Mouse (Mus musculus) stomach, embryonic 16.5 days (tissue): ENCODE measurements around the gene Uqcrc2. TPM values are rescaled to one million over a fixed set of nuclear protein-coding genes. Genes with fewer than 3 reads are reported as not detected.

Source experiments
- ATAC-seq: fragments of 200-750 bp; cut with Nextera tagmentation; 2 replicates; pipeline ENCODE4 v1.8.0; 2017; ENCODE audit warnings: moderate number of reproducible peaks, moderate TSS enrichment; ENCODE audit not compliant: insufficient read depth, low FRiP score
- H3K27ac ChIP-seq: fragments of 300-500 bp; sonication (generic); 2 replicates; pipeline ENCODE4 v1.5.1; 2014; ENCODE audit warnings: low read length
- H3K27me3 ChIP-seq: fragments of 300-500 bp; sonication (generic); 2 replicates; pipeline ENCODE4 v1.6.1; 2014; ENCODE audit warnings: low read length, control low read depth, mixed read lengths; ENCODE audit not compliant: control insufficient read depth, insufficient read depth
- H3K36me3 ChIP-seq: fragments of 300-500 bp; sonication (generic); 2 replicates; pipeline ENCODE4 v1.6.1; 2014; ENCODE audit warnings: low read length; ENCODE audit not compliant: control insufficient read depth, insufficient read depth
- H3K4me1 ChIP-seq: fragments of 300-500 bp; sonication (generic); 2 replicates; pipeline ENCODE4 v1.6.1; 2014; ENCODE audit warnings: low read length, control low read depth, mixed read lengths; ENCODE audit not compliant: control insufficient read depth, insufficient read depth
- H3K4me2 ChIP-seq: fragments of 300-500 bp; sonication (generic); 2 replicates; pipeline ENCODE4 v1.6.1; 2014; ENCODE audit warnings: low read depth, low read length, mixed read lengths
- H3K4me3 ChIP-seq: fragments of 300-500 bp; sonication (generic); replicated peaks from 2 replicates; pipeline ENCODE4 v1.5.1; 2014; ENCODE audit warnings: mild to moderate bottlenecking, low read length
- H3K9ac ChIP-seq: fragments of 300-500 bp; sonication (generic); 2 replicates; pipeline ENCODE4 v1.6.1; 2014; ENCODE audit warnings: low read length
- H3K9me3 ChIP-seq: fragments of 300-500 bp; sonication (generic); replicated peaks from 2 replicates; pipeline ENCODE4 v1.6.1; 2016; ENCODE audit warnings: low read length, control low read depth; ENCODE audit not compliant: control insufficient read depth
- WGBS: fragments of 180-500 bp; shearing (Covaris S2); extraction: QIAGEN DNeasy Blood & Tissue Kit; methylation state at CpG from one replicate; pipeline ENCODE4 v1.1.7; 2014; 5-methylcytosine and 5-hydroxymethylcytosine counted together
- polyA plus RNA-seq: library from polyadenylated mRNA; unstranded; fragments of >200 nt; fragmentation: Nextera tagmentation; extraction: Ambion mirVana; gene quantifications from 2 replicates; pipeline ENCODE4 v1.2.1, GENCODE M21; 2015

Uqcrc2 gene
- polyA plus RNA-seq, 1 experiment from 2014 or later: 235 TPM

- Histone ChIP-seq H3K27me3 (no peaks in the 10 kb centered on the region), H3K9ac (peak overlapping the region; percentile 48; the same call in 1 of the 2 replicates), H3K4me2 (peak overlapping the region; percentile 78), H3K27ac (no peak overlapping the region), H3K4me1 (peaks cover 27% of the 10 kb centered on the region), H3K4me3 (peak overlapping the region; percentile 83), H3K36me3 (no peaks in the 10 kb centered on the region), H3K9me3 (no peaks in the 10 kb centered on the region)
- no peak for ATAC-seq
- WGBS: 40% methylated on average over 8 of the region's 8 CpGs
Measured at GRCm38 (mm10) chr7:120679023-120679422, 44.0 kb downstream of the Uqcrc2 start.

- Histone ChIP-seq H3K27me3 (no peaks in the 10 kb centered on the region), H3K27ac (no peak overlapping the region), H3K9ac (no peak overlapping the region), H3K4me3 (no peak overlapping the region), H3K4me2 (no peak overlapping the region), H3K4me1 (peaks cover 29% of the 10 kb centered on the region), H3K9me3 (no peaks in the 10 kb centered on the region), H3K36me3 (no peaks in the 10 kb centered on the region)
- 70% methylated on average over 4 of the region's 4 CpGs for WGBS
- no peak for ATAC-seq
Measured at GRCm38 (mm10) chr7:120682002-120682401, 47.0 kb downstream of the Uqcrc2 start.

GRCm38 (mm10) chr7:120684731-120685161, 49.8 kb downstream of the Uqcrc2 start:
- H3K27ac ChIP-seq: no peak overlapping the region
- peaks cover 17% of the 10 kb centered on the region for H3K4me1 ChIP-seq
- H3K36me3 ChIP-seq: no peaks in the 10 kb centered on the region
- H3K4me2 ChIP-seq: peak overlapping the region; percentile 17; the same call in 1 of the 2 replicates
- H3K9me3 ChIP-seq: no peaks in the 10 kb centered on the region
- peak; percentile 13; the same call in 1 of the 2 replicates for ATAC-seq
- no peak overlapping the region for H3K9ac ChIP-seq
- WGBS: 56% methylated on average over 2 of the region's 2 CpGs
- no peak overlapping the region for H3K4me3 ChIP-seq
- no peaks in the 10 kb centered on the region for H3K27me3 ChIP-seq

GRCm38 (mm10) chr7:120685227-120685626, 50.3 kb downstream of the Uqcrc2 start:
- Histone ChIP-seq H3K9ac (no peak overlapping the region), H3K4me1 (peaks cover 16% of the 10 kb centered on the region), H3K9me3 (no peaks in the 10 kb centered on the region), H3K4me2 (peak overlapping the region; percentile 17; the same call in 1 of the 2 replicates), H3K27ac (no peak overlapping the region), H3K27me3 (no peaks in the 10 kb centered on the region), H3K4me3 (no peak overlapping the region), H3K36me3 (no peaks in the 10 kb centered on the region)
- no peak for ATAC-seq
- 53% methylated on average over 6 of the region's 6 CpGs for WGBS

GRCm38 (mm10) chr7:120690634-120691033, 55.7 kb downstream of the Uqcrc2 start:
- Histone ChIP-seq H3K9me3 (no peaks in the 10 kb centered on the region), H3K9ac (no peak overlapping the region), H3K27me3 (no peaks in the 10 kb centered on the region), H3K27ac (no peak overlapping the region), H3K4me2 (no peak overlapping the region), H3K4me3 (no peak overlapping the region), H3K4me1 (peaks cover 9% of the 10 kb centered on the region), H3K36me3 (peaks cover 4% of the 10 kb centered on the region; the same call in 1 of the 2 replicates)
- ATAC-seq: no peak
- WGBS: 77% methylated on average over 4 of the region's 4 CpGs

GRCm38 (mm10) chr7:120693831-120694375, 58.9 kb downstream of the Uqcrc2 start:
- WGBS: 98% methylated on average over 5 of the region's 5 CpGs
- H3K9ac ChIP-seq: no peak overlapping the region
- H3K4me3 ChIP-seq: no peak overlapping the region
- H3K9me3 ChIP-seq: no peaks in the 10 kb centered on the region
- no peak for ATAC-seq
- peaks cover 4% of the 10 kb centered on the region; the same call in 1 of the 2 replicates for H3K36me3 ChIP-seq
- H3K27me3 ChIP-seq: no peaks in the 10 kb centered on the region
- H3K4me2 ChIP-seq: no peak overlapping the region
- peaks cover 3% of the 10 kb centered on the region; the same call in 1 of the 2 replicates for H3K4me1 ChIP-seq
- H3K27ac ChIP-seq: no peak overlapping the region

- H3K27me3 ChIP-seq: no peaks in the 10 kb centered on the region
- no peak for ATAC-seq
- 26% methylated on average over 6 of the region's 6 CpGs for WGBS
Measured at GRCm38 (mm10) chr7:120695196-120695595, 60.2 kb downstream of the Uqcrc2 start.

GRCm38 (mm10) chr7:120695641-120696040, 60.7 kb downstream of the Uqcrc2 start:
- peaks cover 3% of the 10 kb centered on the region; the same call in 1 of the 2 replicates for H3K4me1 ChIP-seq
- H3K4me3 ChIP-seq: no peak overlapping the region
- no peak overlapping the region for H3K4me2 ChIP-seq
- no peak for ATAC-seq
- H3K9ac ChIP-seq: no peak overlapping the region
- no peak overlapping the region for H3K27ac ChIP-seq
- no peaks in the 10 kb centered on the region for H3K9me3 ChIP-seq
- H3K27me3 ChIP-seq: no peaks in the 10 kb centered on the region
- H3K36me3 ChIP-seq: peaks cover 4% of the 10 kb centered on the region; the same call in 1 of the 2 replicates
- WGBS: 70% methylated on average over 1 of the region's 1 CpGs

More at GRCm38 (mm10) chr7:120695196-120695595, 60.2 kb downstream of the Uqcrc2 start:
- Histone ChIP-seq H3K4me1 (peaks cover 3% of the 10 kb centered on the region; the same call in 1 of the 2 replicates), H3K27ac (no peak overlapping the region), H3K36me3 (peaks cover 4% of the 10 kb centered on the region; the same call in 1 of the 2 replicates), H3K4me2 (no peak overlapping the region), H3K9me3 (no peaks in the 10 kb centered on the region), H3K4me3 (no peak overlapping the region), H3K9ac (no peak overlapping the region)

GRCm38 (mm10) chr7:120696331-120696730, 61.4 kb downstream of the Uqcrc2 start:
- H3K4me2 ChIP-seq: no peak overlapping the region
- H3K27me3 ChIP-seq: no peaks in the 10 kb centered on the region
- no peak for ATAC-seq
- H3K4me3 ChIP-seq: no peak overlapping the region
- H3K9me3 ChIP-seq: no peaks in the 10 kb centered on the region
- peaks cover 3% of the 10 kb centered on the region; the same call in 1 of the 2 replicates for H3K4me1 ChIP-seq
- H3K36me3 ChIP-seq: 0 out of 2 replicates have a peak, but pooled peaks cover 4% of the 10 kb centered on the region
- H3K27ac ChIP-seq: no peak overlapping the region
- no peak overlapping the region for H3K9ac ChIP-seq
- WGBS: 90% methylated on average over 2 of the region's 2 CpGs
